Mouse (Mus musculus) erythroblast, embryonic 14.5 days (primary cell): Measurements from ENCODE around the gene Igf1.

ENCODE experiments used
- GATA1 ChIP-seq: IDR thresholded peaks from 2 replicates; pipeline ENCODE4 v1.6.1; 2012; ENCODE audit warnings: low read length, inconsistent platforms, mixed read lengths
- TAL1 ChIP-seq: IDR thresholded peaks from 3 replicates; pipeline ENCODE4 v1.6.1; 2012; ENCODE audit warnings: low read length, inconsistent platforms, mixed read lengths

DNA sequence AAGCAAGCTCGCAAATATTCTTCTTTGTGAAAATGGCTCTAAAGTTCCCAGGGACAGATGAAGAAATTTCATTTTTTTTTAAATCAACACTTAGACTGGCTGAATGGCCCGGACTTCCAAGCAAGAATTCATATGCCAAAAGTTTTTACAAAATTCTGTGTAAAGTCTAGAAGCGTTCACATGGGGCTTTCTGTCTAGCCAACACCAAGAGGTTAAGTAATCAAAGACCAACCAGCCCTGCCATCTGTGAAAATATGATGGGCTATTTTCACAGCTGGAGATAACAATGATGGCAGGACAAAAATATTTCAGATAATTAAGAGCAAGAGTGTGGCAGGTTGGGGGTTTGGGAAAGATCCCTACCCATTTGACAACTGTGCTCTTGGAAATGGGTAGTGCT is 64.2 kb downstream of the Igf1 start:
- TF ChIP-seq GATA1 = no peak
- TF ChIP-seq TAL1 = no peak
